Mouse (Mus musculus) kidney, postnatal 4 days (tissue): ENCODE results near the gene 3110018I06Rik.

ENCODE experiments used
- DNase-seq, 2 experiments: peaks; one replicate each; pipeline ENCODE4 v3.0.0; 2021; ENCODE audit warnings: mixed read lengths in 2 of 2

The 3110018I06Rik gene

GRCm38 (mm10) chr12:107488371-107488770 is at the start of gene 3110018I06Rik:
3110018I06Rik (plus strand) TSS chr12:107488632.
- no peak for DNase-seq

DNA sequence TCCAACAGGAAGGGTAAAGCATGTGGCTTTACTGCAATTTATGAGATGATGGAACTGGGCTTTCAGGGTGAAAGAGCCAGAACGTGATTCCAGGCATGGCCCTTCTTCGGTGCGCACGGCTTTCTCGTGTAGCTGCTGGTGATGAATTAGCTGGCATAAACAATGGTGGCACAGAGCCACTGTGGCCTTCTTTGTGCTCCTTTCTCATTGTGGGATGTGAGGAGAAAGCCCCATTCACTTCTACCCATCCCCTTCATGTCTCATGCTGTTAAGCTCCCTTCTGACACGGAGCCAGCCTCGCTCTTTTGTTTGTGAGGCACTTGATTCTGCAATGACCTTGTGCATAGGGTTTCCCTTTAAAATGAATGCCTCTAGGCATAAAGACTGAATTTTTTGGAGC is 43.8 kb upstream of the 3110018I06Rik start:
- DNase-seq = no peak

DNA sequence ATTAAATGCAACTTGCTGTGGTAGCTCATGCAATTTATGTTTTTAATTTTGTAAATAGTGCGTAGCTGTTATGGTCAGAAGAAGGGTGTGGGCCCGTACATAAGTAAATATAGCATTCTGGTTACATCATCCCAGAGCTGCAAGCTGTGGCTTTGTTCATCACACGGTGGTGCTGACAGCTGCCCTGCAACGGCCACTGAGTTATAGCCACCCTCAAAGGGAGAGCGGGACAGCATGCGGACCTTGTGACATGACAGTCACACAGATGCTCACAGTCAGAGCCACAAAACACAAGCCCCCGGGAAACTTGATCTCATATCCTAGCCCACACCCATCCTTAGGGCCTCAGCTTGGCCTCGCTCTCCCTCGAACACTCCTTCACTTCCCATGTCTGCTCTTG is 30.6 kb upstream of the 3110018I06Rik start:
- DNase-seq = no peak

- DNase-seq = peak; percentile 88 to 89
Observed at GRCm38 (mm10) chr12:107464731-107465130, 23.7 kb upstream of the 3110018I06Rik start.

- DNase-seq = no peak
Observed at GRCm38 (mm10) chr12:107476441-107477291, 11.8 kb upstream of the 3110018I06Rik start.

DNA sequence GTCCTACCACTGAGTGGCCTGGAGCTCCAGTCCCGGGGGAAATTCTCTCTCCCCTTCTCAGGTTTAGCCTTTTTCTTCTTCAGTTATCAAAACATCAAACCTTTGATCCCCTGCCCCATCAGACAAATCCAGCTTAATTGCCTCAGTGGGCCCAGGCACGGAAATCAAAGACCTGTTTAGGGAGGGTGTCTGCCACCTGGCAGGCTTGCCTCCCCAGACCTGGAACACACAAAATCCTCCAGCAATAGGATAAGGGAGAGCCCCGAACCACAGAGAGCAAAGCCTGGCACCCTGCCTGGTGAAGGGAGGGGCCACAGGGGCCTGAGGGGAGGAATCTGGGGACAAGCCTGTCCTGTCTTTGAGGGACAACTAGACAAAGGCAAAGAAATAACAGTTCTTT is 9.1 kb upstream of the 3110018I06Rik start:
- DNase-seq = no peak

DNA sequence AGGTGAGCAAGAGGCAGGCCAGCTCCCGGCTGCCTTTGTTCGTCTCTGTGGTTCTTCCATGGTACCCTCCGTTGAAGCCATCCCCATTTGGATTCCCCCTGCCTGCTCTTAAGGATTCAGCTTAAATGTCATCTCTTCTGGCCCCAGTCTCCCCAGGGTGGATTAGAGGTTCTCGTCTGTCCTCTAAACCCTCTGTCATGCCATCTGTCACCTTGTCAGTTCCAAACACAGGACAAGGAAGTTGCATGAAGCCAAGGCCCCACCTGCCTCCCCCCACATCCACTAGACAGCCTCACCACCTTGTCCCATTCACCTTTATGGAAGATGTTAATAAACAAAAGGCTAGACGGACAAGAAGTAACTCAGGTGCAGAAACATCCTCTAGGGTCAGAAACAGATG is 5.4 kb upstream of the 3110018I06Rik start:
- no peak for DNase-seq

- DNase-seq = no peak
Observed at GRCm38 (mm10) chr12:107491344-107491743, 2.9 kb downstream of the 3110018I06Rik start.

DNA sequence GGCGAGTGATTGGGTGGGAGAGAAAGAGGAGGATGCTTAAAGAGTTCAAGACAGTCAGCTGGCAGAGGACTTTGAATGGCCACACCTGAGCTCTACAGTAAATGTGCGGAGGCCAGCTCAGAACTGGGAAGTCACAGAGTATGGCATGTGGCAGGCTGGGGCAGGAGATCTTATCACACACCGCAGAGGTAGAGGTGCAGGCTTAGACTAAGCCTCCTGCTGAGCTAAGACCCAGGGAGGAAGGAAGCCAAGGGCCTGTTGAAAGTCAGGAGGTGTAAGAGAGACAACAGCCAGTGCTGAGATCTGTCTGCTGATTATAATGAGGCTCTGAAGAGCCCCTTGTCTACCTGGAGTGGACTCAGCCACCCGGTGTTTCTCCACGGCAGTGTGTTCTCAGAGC is 8.5 kb downstream of the 3110018I06Rik start:
- DNase-seq = no peak

DNA sequence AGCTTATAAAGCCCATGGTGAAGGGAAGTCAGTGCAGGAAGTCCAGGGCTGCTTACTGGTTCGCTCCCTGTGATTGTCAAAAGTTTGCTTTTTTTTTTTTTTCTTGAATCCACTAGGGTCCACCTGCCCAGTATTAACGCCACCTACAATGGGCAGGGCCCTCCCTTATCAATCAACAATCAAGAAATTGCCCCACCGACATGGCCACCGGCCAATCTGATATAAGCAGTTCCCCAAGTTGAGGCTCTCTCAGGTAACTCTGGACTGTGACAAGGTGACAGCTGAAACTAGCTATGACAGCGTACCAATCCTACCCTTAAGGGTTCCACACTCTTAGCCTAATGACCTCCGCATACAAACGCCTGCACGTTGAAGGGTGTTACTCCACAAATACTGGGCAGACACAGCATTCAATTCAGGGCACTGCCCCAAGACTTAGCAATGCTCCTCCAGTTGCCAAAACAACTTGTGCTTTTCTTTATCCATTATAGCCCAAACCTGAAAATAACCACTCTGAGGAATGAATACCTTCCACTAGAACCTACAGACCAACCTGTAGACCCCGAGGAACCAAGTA is 21.3 kb downstream of the 3110018I06Rik start:
- DNase-seq = no peak

DNA sequence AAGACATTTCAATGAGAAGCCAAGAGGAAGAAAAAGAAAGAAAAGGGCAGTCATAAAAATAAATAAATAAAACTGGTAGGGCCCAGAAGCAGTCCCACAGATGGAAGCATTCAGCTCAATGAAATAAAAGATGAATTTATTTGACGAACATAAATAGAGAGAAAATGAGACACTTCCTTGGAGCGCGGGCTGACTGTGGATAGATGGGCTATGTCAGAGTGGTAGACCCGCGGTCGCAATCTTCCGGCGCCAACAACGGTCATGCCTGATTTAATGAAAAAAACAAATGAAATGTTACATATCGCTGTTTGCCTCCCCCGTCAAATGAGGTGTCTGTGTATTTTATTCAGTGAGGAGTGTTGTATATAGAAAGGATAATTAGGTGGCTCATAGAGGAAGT is 22.7 kb downstream of the 3110018I06Rik start:
- no peak for DNase-seq

DNA sequence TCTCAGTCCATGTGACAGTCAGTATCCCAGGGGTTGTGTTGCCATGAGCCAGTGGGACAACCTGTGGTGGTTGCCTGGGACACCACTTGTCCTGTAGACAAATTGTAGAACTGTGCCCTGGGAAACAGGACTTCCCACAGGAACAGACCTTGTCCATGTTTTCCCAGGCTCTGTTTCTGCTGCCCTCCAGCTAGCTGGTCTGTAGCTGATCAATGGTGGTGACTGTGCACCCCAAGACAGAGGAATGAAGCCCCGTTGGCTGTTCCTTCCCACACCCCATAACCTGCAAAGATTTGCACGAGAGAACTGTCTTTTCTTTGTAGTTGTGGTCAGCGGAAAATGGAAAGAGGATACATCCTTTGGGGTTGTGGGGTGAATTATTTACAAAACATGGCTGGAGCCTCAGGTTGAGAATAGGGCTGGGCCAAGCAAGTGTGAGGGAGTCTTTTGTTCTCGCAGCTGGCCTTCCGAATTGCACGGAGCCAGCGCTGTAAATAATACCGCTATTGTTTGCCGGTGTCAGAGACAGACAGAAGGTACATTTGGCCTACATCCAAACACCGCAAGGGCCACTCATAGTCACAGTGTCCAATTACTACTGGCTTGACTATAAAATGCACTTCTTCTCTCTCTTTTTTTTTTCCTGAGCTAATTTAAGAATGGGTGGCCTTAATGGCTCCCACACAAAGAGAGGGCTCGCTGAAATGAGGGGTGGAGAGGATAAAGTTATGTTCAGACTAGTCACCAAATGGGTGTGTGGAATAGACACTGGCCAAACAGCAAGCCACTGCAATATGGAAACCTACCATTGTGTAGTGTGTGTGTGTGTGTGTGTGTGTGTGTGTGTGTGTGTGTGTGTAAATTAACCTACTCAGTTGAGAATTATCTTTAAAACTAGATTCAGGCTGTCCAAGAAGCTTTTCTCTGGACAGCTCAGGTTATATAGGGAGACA is 28.1 kb downstream of the 3110018I06Rik start:
- peak in 1 of 2 experiments; percentile 11 for DNase-seq

DNA sequence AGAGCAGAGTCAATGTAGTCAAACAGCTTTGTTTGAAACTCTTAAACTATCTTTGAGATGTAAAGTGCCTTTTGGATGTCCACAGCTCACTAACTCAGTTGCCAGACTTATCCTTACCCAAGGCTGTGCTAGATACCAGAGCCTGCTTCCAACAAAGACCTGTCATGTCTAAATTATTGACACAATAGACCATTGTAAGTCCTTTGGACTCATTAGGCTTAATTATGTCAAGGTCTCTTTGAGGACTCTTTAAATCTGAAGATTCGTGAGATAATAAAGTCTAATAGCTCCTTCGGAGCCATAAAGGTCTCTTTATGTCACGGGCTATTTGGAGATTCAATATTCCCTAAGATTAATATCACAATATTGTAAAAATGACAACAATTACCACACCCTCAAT is 32.5 kb downstream of the 3110018I06Rik start:
- DNase-seq = no peak

GRCm38 (mm10) chr12:107528346-107528880 is 40.0 kb downstream of the 3110018I06Rik start:
- DNase-seq = no peak

GRCm38 (mm10) chr12:107532871-107533270 is 44.4 kb downstream of the 3110018I06Rik start:
- DNase-seq = no peak
